Mouse (Mus musculus) brain, embryonic 18.5 days (tissue): ENCODE measurements around the gene Sync.
A peak's percentile ranks its signal among the peaks of the same experiment; 100 is the strongest.

Source experiments
- DNase-seq: peaks from one replicate; pipeline ENCODE4 v3.0.0-alpha.2; 2012; ENCODE audit warnings: low read depth, low spot score

Sync gene

DNA sequence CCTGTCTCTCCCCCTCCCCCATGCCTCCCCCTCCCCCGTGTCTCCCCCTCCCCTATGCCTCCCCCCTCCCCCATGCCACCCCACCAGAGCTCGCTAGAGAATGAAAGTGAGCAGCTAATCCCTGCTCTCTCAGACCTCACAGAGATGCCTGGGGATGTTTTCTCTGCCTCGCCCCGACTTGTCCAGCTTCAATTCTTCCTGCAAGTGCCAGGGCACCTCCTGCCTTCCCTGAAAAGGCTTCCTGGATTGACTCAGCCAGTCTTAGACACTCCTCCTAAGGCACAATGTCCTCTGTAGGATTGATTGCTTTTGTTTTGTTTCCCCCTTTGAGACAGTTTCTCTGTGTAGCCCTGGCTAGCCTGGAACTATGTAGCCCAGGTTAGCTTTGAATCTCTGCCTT is 26.2 kb upstream of the Sync start, which contains the start of gene C77080:
Gene C77080 (minus strand): TSS at position 209 of the 400 bp plus-strand sequence.
- no peak for DNase-seq

DNA sequence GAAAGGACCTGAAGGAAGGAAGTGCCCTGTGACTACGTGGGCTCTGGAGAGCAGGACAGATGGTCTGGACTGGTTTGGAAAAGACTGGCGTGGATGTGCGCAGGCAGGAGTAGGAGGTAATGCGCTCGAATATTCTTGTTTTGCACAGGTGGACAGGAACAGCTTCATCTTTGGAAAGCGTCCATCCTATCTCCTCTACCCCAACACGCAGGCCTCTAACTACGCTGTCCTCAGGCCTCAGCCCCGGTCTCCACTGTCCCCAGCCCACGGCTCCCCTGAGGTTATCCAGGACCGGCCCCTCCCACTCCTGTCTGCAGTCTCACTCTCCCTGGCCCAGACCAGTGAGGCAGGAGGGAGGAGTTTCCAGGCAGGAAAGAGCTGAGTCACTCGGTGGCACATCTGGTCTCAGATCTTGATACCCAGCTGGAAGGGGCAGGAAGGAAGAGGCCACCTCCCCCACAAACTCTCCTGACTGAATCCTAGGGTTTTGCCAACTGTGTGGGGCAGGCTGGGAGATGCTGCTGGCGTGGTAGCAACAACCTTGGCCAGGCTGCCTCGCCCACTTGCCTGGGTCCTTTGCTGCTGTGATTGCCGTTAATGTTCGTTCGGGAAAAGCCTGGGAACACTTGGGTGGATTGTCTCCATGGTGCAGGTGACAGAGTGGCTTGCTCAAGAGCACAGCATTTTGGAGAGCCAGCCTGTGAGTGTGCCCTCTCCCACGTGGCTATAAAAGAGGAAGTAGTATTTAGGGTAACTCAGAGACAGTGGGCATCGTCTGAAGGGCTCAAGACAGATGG is 24.0 kb upstream of the Sync start:
- no peak for DNase-seq

DNA sequence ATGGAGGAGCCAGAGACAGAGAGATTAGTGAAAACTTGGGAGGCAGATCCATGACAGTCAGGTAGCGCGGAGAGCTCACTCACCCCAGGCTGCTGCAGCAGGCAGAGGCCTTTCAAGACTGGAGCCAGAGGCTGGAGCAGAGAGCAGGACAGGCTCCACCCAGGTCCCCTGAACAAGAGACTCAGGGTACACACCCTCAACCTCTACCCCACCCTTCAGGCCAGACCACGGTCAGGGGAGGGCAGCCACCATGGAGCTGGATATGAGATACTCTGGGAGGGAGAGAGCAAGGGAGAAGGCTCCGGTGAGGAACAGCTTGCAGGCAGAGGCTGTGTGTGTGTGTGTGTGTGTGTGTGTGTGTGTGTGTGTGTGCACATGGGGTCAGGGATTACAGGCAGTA is 21.2 kb upstream of the Sync start:
- DNase-seq = no peak

DNA sequence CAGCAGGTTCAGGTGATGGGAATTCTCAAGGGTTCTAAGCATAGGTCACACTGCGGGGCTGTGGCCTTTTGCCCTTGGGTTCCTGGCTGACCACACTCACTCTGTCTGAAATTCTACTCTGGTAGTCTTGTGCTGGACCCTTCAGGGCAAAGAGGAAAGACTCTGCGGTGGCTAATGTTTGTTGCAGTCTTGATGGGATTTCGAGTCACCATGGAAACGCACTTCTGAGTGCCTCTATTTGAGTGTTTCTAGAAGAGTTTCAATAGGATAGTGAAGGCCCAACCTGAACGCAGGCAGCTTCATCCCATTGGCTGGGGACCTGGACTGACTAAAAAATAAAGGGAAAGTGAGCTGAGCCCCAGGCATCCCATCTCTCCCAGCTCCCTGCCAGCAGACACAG is 20.6 kb upstream of the Sync start:
- no peak for DNase-seq

DNA sequence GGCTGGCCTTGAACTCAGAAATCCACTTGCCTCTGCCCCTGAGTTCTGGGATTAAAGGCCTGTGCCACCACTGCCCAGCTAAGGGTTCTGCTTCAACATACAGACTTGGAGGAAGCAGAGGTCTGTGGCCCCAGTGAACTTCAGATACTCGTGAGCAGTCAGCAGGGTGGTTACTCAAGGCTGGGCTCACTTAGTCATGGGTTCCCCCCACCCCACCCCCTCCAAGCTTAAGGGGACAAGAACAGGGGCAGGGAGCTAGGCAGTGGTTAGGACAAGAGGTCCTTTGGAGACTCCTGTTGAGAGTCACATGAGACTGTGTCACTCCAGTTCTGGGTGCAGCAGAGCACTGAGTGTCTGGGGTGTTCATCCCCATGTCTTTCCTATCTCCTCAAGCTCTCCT is 18.7 kb upstream of the Sync start:
- DNase-seq = no peak

DNA sequence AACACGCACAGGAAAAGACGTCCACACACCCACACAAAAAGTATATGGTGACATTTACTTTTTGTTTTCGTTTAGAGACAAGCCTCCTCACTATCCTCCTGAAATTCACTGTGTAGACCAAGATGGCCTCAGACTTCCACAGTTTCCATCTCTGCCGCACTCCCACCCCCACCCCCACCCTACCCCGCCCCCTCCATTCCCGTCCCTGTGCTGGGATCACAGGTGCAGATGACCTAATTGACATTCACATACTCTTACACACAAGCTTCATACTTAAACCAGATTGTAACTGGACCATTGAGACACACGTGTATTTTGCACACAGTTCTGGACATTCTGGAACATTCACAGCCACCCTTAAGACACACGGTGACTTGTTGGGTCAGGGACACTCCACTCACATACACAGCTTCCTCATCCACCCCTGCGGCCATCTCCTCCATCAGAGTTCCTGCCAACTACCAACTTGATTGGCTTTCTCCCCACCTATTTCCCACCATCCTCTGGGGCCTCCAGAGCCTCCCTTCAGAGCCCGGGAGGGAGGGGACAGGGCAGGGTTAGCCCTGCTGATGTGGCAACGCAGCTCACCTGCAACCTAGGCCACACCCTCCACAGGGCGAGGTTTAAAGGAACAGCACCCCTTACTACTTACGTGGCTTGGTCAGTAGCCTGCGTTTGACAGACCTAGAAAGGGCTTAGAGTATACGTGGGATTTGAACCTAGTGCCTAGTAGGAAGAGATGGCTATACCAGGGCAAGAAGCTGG is 15.2 kb upstream of the Sync start:
- DNase-seq = no peak

DNA sequence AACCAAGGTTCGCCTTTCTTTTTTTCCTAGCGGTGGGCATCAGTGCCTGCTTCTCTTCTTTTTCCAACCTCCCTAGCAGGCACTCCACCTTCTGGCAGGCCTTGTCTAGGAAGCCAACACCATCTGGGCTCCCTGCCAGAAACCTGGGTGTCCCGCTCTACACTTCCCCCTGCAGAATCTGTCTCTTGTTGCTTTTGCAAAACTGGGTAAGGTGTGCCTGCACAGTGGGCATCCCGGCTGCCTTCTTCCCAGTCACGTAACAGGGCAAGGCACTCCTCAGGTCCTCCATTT is 14.7 kb upstream of the Sync start:
- no peak for DNase-seq

DNA sequence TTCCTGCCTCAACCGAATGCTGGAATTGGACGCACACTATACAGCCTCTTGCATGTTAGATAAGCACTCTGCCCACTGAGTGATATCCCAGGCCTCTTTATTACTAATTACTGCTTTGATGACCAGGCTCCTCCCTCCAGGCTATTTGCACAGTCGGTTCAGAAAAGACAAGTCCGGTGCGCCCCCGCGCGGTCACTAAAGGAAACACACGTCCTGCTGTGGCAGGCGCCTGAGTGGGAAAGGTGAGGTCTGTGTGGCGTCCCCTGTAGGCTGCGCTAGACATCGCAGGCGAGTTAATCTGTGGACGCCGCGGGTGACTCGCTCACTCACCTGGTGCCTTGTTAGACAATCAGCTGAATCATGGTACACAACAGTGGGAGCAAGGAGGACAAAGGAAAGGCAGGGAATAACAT is 11.0 kb upstream of the Sync start:
- peak; percentile 37 for DNase-seq

DNA sequence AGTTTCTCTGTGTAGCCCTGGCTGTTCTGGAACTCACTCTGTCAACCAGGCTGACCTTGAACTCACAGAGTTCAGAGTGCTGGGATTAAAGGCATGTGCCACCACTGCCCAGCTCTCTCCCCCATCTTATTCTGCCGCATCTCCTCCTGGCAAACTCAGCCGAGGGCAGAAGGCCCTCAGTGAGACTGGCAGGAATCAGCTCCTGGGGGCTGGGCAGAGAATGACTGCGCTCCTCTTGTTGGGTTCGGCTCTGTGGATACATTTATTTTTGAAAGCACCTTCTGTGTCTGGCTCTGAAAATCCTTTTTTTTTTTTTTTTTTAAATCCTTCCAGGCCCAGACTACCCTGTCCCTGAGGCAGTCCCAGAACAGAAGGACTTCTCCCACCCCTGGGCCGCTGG is 4.6 kb upstream of the Sync start:
- DNase-seq = no peak

DNA sequence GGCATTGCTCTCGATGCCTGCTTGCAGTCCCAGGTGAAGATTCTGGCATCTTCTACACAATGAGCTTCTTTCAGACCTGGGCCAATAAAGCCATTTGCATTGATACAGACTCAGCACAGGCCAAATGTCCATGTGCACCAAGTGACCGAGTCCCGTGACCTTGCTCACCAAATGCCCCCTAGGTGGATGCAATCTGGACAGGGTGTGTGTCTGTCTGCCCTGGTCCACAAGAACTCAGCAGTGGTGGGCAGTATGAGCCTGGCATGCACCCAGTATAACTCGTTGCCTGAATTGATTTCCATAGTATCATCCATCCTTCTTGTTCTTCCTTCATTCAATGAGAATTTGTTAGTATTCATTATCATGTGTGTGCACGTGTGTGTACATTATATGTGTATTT is 4.2 kb upstream of the Sync start:
- DNase-seq = no peak

DNA sequence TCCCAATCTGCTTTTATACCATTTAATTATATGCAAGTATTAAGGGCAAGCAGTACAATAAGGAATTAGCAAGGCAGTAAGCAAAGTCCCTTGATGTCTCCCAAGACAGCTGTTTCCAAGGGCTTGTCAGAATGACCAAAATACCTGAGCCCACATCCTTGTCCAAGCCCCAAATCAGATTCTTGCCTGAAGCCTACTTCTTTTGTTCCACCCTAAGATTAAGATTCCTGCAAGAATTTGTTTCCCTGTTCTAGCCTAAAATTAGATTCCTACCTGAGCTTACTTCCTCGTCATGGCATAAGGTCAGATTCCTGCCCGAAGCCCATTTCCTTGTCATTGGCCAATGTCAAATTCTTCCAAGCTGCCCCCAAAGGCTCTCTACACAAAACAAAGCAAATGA is 2.7 kb upstream of the Sync start:
- no peak for DNase-seq

DNA sequence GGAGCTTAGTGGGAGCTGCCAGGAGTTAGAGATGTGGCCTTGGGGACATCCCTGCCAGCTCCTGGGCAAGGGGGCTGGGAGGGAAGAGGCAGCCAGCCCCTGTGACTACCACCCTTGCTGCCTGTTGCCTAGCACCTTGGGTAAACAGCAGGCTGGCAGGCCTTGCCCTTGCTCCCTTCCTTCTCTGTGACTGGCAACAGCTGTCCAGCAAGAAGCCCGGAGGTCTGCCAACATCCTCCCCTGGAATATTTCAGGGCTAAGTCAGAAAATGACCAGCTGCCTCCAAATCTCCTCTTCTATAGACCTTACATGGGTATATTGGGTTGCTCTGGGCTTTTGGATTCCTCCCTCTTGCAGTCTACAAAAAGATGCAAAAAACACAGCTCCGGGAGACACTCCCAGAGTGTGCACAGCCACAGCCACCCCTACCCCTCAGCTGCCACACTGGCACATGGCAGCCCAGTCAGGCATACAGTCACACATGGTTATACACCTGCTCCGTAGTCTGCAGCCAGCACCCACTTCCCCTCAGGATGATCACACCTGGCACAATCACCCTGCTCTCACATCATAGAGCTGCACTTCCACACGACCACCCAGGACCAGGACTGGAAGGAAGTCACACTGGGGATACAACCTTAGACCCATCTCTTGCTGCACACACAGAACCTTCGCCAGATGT is 1.3 kb upstream of the Sync start:
- DNase-seq = no peak

DNA sequence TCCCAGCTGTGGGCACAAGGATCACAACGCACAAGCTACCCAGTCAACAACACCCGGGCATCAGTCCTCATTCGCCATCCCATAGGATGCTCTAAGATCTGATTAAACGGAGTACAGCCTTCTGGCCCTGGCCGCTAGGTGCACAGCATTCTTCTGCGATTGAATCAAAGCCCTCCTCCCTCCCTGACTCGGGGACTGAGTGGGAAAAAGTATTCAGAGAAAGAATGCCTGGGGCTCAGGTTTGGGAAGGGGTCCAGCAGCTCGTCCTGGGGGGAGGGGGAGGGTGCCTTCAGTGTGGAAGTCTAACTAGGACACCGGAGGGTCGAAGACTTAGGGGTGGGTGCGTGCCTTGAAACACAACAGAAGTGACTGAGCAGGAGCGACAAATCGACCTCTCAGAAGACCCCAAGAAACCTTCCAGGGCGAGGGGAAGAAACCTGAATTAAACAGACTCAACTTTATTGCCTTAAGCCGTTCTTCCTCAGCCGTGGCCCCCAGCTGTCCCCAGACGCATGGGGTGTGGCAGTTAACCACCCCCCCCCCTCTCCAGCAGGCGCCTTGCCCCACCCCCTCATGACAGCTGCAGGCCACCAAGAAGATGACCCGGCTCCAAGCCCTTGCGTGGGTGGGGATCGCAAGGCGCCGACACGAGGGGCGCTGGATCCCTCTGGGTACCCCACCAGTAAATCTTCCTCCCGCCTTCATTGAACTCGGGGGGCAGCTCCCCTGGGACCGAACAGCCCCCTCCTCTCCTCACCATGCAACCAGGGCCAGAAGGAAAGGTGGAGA is 540 bp upstream of the Sync start:
- DNase-seq = no peak

DNA sequence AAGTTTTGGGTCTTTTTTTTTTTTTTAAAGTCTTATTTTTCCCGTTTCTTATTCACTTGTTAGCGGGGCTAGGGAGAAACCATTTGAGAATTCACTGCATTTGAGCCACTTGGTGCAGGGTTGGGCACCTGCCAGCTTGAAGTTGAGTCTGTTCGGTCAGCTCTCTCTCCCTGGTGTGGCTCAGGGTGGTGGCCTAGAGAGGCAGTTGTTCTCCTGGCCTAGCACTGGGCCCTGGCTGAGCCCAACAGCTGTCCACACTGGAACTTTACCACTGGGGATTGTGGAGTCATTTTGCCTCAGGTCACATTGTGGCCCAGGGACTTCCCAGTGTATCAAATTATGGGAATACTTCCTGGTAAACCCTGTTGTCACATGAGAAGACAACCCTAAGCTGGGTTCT is 650 bp downstream of the Sync start:
- DNase-seq = no peak

DNA sequence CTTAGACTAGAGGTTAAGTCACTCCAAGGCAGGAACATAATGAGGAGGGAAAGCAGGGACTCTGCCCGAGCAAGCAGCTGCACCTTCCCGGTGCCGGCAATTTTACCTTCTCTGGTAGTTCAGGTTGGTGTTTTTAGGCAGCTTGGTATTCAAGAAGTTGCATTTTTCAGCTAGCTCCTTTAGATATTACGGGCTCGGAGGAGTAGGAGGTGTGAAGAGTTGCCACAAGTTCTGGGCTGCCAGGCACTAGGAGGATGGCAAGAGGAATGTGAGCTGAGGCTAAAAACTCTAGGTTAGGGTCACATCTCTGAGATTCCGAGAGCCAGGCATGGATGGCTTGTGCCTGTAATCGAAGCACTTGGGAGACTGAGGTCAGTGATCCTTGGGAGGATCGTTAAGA is 2.3 kb downstream of the Sync start:
- DNase-seq = no peak

DNA sequence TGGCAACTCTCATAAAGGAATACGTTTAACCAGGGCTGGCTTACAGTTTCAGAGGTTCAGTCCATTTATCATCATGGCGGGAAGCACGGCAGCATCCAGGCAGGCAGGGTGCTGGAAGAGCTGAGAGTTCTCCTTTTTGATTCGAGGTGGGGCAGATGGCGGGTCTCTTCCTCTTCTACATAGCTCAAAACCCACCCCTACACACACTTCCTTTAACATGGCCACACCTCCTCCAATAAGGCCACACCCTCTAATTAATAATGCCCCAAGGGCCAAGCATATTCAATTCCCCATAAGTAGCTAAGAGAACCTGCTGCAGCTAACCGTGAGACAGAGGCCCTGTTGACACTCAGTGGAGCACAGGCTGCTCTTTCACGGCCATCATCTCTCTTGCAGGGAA is 5.4 kb downstream of the Sync start:
- no peak for DNase-seq

DNA sequence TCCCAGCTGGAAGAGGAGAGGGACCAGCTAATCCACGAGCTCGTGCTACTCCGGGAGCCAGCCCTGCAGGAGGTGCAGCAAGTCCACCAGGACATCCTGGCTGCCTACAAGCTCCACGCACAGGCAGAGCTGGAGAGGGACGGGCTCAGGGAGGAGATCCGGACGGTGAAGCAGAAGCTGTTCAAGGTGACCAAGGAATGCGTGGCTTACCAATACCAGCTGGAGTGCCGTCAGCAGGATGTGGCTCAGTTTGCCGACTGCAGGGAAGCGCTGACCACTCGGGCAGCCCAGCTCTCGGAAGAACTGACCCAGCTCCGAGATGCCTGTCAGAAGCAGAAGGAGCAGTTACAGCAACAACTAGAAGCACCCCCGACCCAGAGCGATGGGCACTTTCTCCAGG is 6.3 kb downstream of the Sync start:
- no peak for DNase-seq

DNA sequence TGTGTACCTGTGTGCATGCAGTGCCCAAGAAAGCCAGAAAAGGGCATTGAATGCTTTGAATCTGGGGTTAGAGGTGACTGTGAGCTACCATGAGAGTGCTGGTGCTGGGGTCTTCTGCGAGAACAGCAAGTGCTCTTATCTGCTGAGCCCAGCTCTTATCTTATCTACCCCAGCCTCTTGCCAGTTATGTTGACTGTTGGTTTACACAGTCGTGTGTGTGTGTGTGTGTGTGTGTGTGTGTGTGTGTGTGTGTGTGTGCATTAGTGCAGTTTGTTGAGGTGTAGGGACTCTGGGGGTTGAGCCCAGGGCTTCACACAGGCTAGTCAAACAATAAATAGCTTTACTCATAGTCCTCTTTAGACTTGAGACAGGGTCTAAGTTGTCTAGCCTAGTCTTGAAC is 7.8 kb downstream of the Sync start:
- no peak for DNase-seq

DNA sequence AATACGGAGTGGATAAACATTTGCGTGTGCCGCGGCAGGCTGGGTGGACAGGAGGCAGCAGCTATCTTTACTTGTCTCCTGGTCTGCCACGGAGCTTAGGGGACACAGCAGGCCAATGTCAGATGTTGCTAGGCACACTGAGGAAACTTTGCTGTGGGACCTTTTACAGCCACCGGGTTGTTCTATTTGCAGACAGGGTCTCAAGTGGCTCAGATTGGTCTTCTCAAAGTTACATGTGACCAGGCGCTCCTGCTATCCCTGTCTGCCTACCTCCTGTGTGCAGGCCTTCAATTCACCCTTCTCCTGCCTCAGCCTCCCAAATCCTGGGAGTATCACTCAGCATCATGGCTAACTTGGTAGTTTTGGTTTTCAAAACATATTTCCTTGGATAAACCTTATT is 8.6 kb downstream of the Sync start:
- no peak for DNase-seq

DNA sequence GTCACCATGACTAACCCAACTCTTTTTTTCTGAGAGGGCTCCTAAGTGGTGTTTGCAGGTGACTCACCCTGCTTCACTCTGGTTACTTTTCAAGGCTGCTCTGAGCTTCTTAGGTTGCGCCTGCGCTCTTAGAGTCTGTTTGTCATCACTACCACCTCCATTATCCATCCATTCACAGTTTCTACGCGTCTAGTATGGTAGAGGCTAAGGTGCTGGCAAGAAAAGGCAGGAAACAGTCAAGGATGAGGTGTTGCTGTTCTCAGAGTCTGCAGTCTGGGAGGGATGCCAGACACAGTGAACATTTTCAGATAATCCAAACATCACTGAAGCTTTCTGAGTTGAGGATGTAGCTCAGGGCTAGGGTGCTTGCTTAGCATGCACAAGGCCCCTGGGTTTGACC is 10.3 kb downstream of the Sync start:
- no peak for DNase-seq

DNA sequence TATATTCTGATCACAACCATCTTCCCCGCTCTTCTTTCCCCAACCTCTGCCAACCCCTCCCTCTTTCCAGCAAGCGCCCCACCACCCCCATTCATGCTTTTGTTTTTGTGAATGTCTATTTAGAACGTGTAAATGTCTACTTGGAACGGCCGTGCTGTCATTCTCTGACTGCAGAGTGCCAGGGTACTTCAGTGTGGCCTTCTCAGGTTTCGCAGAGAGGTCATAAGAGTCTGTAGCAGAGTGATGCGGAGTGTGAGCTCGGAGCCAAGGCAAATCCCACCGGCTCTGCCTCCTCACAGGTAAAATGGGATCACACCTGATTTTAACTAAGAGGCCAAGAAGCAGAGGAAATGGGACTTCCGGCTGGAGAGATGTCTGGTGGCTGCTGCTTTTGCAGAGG is 11.7 kb downstream of the Sync start:
- DNase-seq = no peak

DNA sequence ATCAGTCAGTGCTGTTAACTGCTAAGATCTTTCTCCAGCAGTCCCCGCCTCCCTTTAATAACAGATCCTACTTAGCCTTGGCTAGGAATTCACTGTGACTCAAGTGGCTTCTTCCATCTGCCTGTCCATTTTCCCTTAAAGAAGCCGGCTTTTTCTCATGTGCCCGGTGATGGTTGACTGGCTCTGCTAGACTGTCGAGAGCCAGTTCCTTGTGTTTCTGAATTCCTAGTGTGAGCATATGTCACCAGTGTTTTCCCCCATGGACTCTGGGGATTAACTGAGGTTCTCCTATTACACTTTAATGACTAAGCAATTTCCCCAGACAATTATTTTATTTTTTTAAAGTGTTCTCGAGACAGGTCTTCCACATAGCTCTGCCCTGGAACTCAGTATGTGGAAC is 16.0 kb downstream of the Sync start:
- DNase-seq = no peak
